23 mouse cellular contexts compared by ENCODE assay signal in the genomic region with DNA sequence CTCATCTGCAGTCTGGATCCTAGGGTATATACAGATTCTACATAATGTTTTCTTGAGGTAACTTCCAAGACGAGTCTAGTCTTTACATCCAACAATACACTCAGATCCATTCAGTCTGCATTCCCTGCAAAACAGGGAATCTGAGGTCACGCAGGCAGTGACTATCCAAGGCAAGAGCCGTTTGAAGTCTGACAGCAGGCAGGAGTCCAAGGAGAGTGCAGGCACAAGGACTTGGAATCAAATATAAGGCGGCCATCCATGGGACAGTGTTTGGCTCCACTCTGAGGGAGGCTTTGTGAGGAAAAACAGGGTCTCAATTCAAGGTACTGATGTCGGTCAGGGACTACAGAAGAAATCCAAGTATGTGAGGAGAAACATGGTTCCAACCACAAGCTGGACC. TPM values are rescaled to one million over a fixed set of nuclear protein-coding genes. Genes with fewer than 3 reads are reported as not detected.
A peak's percentile ranks its signal among the peaks of the same experiment; 100 is the strongest.
DNase-seq lines count a peak whose midpoint lies in the region.
"Had no signal": no experiment of that assay in that cellular context is flagged by ENCODE, and none has a peak within 500 bp of the region (broad histone marks: within the 10 kb centered on the region; RNA-seq: fewer than 3 reads in every experiment).

No protein-coding gene starts in this region.

- H3K27ac ChIP-seq in heart, embryonic 10.5 days, result no peak overlapping the region
- H3K27ac ChIP-seq: forebrain, embryonic 10.5 days; forebrain, embryonic 13.5 days; hindbrain, embryonic 12.5 days; hindbrain, embryonic 15.5 days had no signal

- H3K4me3 ChIP-seq in heart, embryonic 10.5 days, result no peak overlapping the region
- H3K4me3 ChIP-seq: forebrain, embryonic 10.5 days; forebrain, embryonic 13.5 days; hindbrain, embryonic 12.5 days; hindbrain, embryonic 15.5 days had no signal

- 85% methylated on average over 5 of the region's 5 CpGs for WGBS in heart, embryonic 10.5 days

- no peaks in the 10 kb centered on the region for H3K36me3 ChIP-seq in heart, embryonic 10.5 days
- H3K36me3 ChIP-seq: forebrain, embryonic 10.5 days; G1E; hindbrain, embryonic 12.5 days; hindbrain, embryonic 15.5 days had no signal

- peak; percentile 38 for DNase-seq in adrenal gland, adult 2 months
- no peak for DNase-seq in adrenal gland, postnatal 4 days (ENCODE audit: low spot score in 2 of 2)
- DNase-seq in heart, adult 11 months, result peak; percentile 79
- DNase-seq in heart, embryonic 10.5 days (ENCODE audit: low spot score), result no peak
- peak; percentile 26 for DNase-seq in testis, postnatal 10 days (ENCODE audit: low spot score)
- no peak for DNase-seq in testis, postnatal 14 days (ENCODE audit: low spot score)
- DNase-seq in layer of hippocampus, adult 18-20 months (ENCODE audit: low spot score in 2 of 2), result no peak
- DNase-seq: B cell, adult 2 months; cerebellum, adult 18-20 months; cerebellum, adult 9-10 months; cerebellum, postnatal 36 days; embryo, embryonic 11 days; gastrocnemius, postnatal 10 days; gastrocnemius, postnatal 36 days; kidney, adult 2 months had no signal

- peaks cover 4% of the 10 kb centered on the region; the same call in 1 of the 2 replicates for H3K4me1 ChIP-seq in heart, embryonic 10.5 days
- H3K4me1 ChIP-seq: forebrain, embryonic 13.5 days; hindbrain, embryonic 12.5 days; hindbrain, embryonic 15.5 days had no signal

- H3K27me3 ChIP-seq in heart, embryonic 10.5 days (ENCODE audit: insufficient read depth, poor library complexity, severe bottlenecking), result peaks cover 12% of the 10 kb centered on the region; the same call in 1 of the 2 replicates
- H3K27me3 ChIP-seq: CH12.LX; forebrain, embryonic 13.5 days; hindbrain, embryonic 15.5 days; Patski had no signal

- no peaks in the 10 kb centered on the region for H3K9me3 ChIP-seq in heart, embryonic 10.5 days
- H3K9me3 ChIP-seq: forebrain, embryonic 10.5 days; forebrain, embryonic 13.5 days; hindbrain, embryonic 12.5 days; hindbrain, embryonic 15.5 days had no signal

RNA-seq across cellular contexts. Expression of gene Cadm1, which starts 45.5 kb away (rescaled TPM):
- 10 to 100 TPM; 33.5 to 47.7 TPM for total RNA-seq in adrenal gland, adult 2 months (2021)
- polyA plus RNA-seq in adrenal gland, adult 2 months (2012; rRNA removed), result 6.6 and 7.3 TPM in 2 replicates
- 10 to 100 TPM; 60.4 to 67.9 TPM for total RNA-seq in adrenal gland, postnatal 4 days (2021)
- 44.7 and 68.4 TPM in 2 replicates for polyA plus RNA-seq in heart, embryonic 10.5 days (2016; fragmentation: Nextera tagmentation; extraction: Ambion mirVana)
- 100 to 1,000 TPM; 246 to 270 TPM for total RNA-seq in layer of hippocampus, adult 18-20 months (2021)
- total RNA-seq: CH12.LX; granulocyte monocyte progenitor cell, adult 5-6 weeks had no signal
- polyA plus RNA-seq: G1E had no signal

Comparison
In these comparisons a context has a peak if more than half of its experiments do, and no peak if none do; other contexts are left out.
1. DNase-seq: peak in adrenal gland, adult 2 months (single experiment), heart, adult 11 months (single experiment) and testis, postnatal 10 days (single experiment); none in adrenal gland, postnatal 4 days (0 of 2), heart, embryonic 10.5 days (single experiment), testis, postnatal 14 days (single experiment) and layer of hippocampus, adult 18-20 months (0 of 2).